14 mouse cellular contexts compared by ENCODE assay signal in the genomic region with DNA sequence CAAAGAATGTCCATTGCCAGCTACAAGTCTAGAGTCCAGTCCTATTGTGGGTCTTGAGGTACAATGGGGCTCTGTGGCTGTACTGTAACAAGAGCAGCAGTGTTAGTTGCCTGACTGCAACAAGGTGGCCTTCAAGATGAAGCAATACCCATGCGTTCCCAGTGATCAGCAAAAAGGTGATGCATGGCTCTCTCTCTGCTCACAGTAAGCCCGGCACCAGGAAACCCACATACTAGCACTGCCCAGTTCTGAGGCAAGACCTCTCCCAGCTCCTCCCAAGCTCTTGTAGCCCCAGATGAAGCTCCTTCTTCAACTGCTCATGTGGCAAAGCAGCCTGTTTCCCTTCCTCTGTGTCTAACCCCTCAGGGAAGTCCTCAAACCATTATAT. TPM values are rescaled to one million over a fixed set of nuclear protein-coding genes. Genes with fewer than 3 reads are reported as not detected.
"Had no signal": no experiment of that assay in that cellular context is flagged by ENCODE, and none has a peak within 500 bp of the region (broad histone marks: within the 10 kb centered on the region; RNA-seq: fewer than 3 reads in every experiment).

No protein-coding gene starts in this region.

- H3K36me3 ChIP-seq: liver, embryonic 15.5 days; midbrain, embryonic 10.5 days; neural tube, embryonic 12.5 days had no signal

- H3K9me3 ChIP-seq: liver, embryonic 15.5 days; midbrain, embryonic 10.5 days; neural tube, embryonic 12.5 days had no signal

- H3K27me3 ChIP-seq: liver, embryonic 15.5 days; neural tube, embryonic 12.5 days had no signal

- DNase-seq: kidney, postnatal 10 days; left cerebral cortex, postnatal 4 days; lung, embryonic 14.5 days; lung, postnatal 10 days; lung, postnatal 4 days; midbrain, embryonic 14.5 days; right cerebral cortex, postnatal 4 days; spleen, adult 18-20 months; thymus, adult 18-20 months; thymus, postnatal 14 days had no signal

- H3K27ac ChIP-seq: midbrain, embryonic 10.5 days; neural tube, embryonic 12.5 days had no signal

- H3K9ac ChIP-seq: liver, embryonic 15.5 days; lung, embryonic 14.5 days; neural tube, embryonic 12.5 days had no signal

- H3K4me2 ChIP-seq: liver, embryonic 15.5 days; lung, embryonic 14.5 days; neural tube, embryonic 12.5 days had no signal

- H3K4me3 ChIP-seq: liver, embryonic 15.5 days; midbrain, embryonic 10.5 days; neural tube, embryonic 12.5 days had no signal

RNA-seq across cellular contexts. Expression of gene Tnnt3, which starts 57.4 kb away (rescaled TPM):
- polyA plus RNA-seq: liver, adult 2 months had no signal
